Mouse (Mus musculus): ENCODE data around the gene Stox2. TPM values are rescaled to one million over a fixed set of nuclear protein-coding genes. Genes with fewer than 3 reads are reported as not detected.

Gene Stox2
- polyA plus RNA-seq, 1 experiment from 2014 or later: 40.5 TPM

DNA sequence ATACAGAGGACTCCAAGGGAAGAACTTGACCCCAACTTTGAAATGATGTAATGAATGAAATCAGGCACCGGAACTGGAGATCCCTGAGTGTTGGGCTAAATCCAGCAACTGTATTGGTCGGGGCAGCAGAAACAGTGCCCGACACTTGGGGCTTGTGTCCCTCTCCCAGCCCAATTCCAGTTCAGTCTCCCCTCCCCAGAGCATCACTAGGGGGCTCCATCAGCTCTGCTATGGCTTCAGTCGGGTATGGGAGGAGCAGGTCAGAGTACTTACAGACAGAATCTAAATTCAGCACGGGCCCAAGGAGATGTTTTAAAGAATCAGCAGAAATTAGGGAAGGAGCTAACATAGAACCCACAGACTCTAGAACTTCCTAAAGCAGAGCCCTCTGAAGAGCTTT, 240.7 kb downstream of the Stox2 start:
- 89% methylated on average over 5 of the region's 5 CpGs for WGBS
- Histone ChIP-seq H3K36me3 (peaks cover 8% of the 10 kb centered on the region), H3K9me3 (replicated peaks) (no peaks in the 10 kb centered on the region), H3K27ac (replicated peaks) (no peak overlapping the region), H3K27me3 (replicated peaks) (no peaks in the 10 kb centered on the region), H3K4me3 (replicated peaks) (no peak overlapping the region), H3K4me2 (no peak overlapping the region), H3K9ac (replicated peaks) (no peak overlapping the region), H3K4me1 (peaks cover 27% of the 10 kb centered on the region)
- no peak for ATAC-seq (ENCODE audit: low FRiP score)

DNA sequence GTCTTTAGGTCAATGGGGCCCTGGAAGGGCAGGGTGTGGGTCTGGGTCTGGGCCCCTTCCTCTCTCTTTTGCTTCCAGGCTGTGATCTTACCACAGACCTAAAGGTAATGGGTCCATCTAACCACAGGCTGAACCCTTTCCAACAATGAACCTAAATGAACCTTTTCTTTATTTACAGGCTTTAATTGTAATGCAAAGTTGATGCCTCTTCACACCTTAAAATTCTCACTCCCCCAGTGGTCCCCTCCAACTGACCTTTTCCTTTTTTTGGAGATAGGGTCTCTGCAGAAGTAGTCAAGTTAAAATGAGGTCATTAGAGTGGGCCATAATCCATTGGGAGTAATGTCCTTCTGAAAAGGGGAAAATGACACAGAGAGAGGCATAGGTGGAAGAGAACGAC, 249.8 kb downstream of the Stox2 start:
- Histone ChIP-seq H3K4me1 (no peaks in the 10 kb centered on the region), H3K36me3 (peaks cover 54% of the 10 kb centered on the region), H3K9me3 (replicated peaks) (no peaks in the 10 kb centered on the region), H3K4me2 (no peak overlapping the region), H3K27ac (replicated peaks) (no peak overlapping the region), H3K4me3 (replicated peaks) (no peak overlapping the region), H3K9ac (replicated peaks) (no peak overlapping the region), H3K27me3 (replicated peaks) (no peaks in the 10 kb centered on the region)
- ATAC-seq (ENCODE audit: low FRiP score): no peak
- WGBS: 53% methylated on average over 1 of the region's 1 CpGs

DNA sequence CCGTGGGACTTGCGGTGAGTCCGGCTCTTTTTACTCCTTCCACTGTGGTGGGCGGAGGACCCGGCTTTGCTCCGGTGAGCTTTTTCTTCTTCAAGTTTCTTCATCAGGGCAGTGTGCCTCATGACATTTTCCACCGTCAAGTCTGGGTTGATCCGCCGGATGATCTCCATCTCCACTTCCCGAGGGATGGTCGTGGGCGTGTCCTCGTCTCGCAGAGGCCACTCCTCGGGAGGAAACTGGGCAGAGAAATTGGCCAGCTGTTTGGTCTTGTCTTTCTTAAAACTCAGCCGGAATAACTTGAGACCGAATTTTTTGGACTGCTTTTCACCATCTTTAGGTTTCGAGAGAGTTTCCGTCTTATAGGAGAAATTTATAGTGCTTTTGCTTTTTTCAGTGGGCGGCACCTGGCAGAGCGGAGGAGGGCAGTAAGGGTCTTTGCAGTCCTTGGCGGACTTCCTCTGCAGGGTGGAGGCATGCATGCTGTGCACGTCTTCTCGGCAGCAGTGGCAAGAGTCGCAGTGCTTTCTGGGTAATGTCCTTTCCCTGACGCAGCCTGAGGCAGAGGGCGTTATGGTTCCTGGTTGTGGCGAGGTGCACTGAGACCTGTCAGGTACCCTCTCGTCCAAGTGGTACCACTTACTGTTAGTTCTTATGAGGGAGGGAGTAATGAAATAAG, 252.7 kb downstream of the Stox2 start:
- ATAC-seq (ENCODE audit: low FRiP score): no peak
- Histone ChIP-seq H3K9ac (replicated peaks) (no peak overlapping the region), H3K4me3 (replicated peaks) (no peak overlapping the region), H3K36me3 (peaks cover 51% of the 10 kb centered on the region), H3K27ac (replicated peaks) (no peak overlapping the region), H3K4me1 (no peaks in the 10 kb centered on the region), H3K4me2 (no peak overlapping the region), H3K9me3 (replicated peaks) (no peaks in the 10 kb centered on the region), H3K27me3 (replicated peaks) (no peaks in the 10 kb centered on the region)
- WGBS: 94% methylated on average over 29 of the region's 29 CpGs

GRCm38 (mm10) chr8:47191444-47192365, 254.5 kb downstream of the Stox2 start:
- H3K27me3 ChIP-seq (replicated peaks): no peaks in the 10 kb centered on the region
- H3K4me3 ChIP-seq (replicated peaks): no peak overlapping the region
- 95% methylated on average over 18 of the region's 18 CpGs for WGBS
- ATAC-seq (ENCODE audit: low FRiP score): no peak; the same call in 1 of the 2 replicates
- peaks cover 53% of the 10 kb centered on the region for H3K36me3 ChIP-seq
- H3K9ac ChIP-seq (replicated peaks): no peak overlapping the region
- H3K9me3 ChIP-seq (replicated peaks): no peaks in the 10 kb centered on the region
- H3K27ac ChIP-seq (replicated peaks): no peak overlapping the region
- H3K4me1 ChIP-seq: no peaks in the 10 kb centered on the region
- no peak overlapping the region for H3K4me2 ChIP-seq

GRCm38 (mm10) chr8:47185396-47185795, 260.8 kb downstream of the Stox2 start:
- H3K36me3 ChIP-seq: peaks cover 17% of the 10 kb centered on the region
- H3K4me3 ChIP-seq (replicated peaks): no peak overlapping the region
- ATAC-seq (ENCODE audit: low FRiP score): no peak
- H3K4me1 ChIP-seq: peaks cover 18% of the 10 kb centered on the region
- WGBS: 27% methylated on average over 6 of the region's 6 CpGs
- H3K9me3 ChIP-seq (replicated peaks): no peaks in the 10 kb centered on the region
- H3K4me2 ChIP-seq: no peak overlapping the region
- H3K9ac ChIP-seq (replicated peaks): no peak overlapping the region
- no peak overlapping the region for H3K27ac ChIP-seq (replicated peaks)
- no peaks in the 10 kb centered on the region for H3K27me3 ChIP-seq (replicated peaks)

DNA sequence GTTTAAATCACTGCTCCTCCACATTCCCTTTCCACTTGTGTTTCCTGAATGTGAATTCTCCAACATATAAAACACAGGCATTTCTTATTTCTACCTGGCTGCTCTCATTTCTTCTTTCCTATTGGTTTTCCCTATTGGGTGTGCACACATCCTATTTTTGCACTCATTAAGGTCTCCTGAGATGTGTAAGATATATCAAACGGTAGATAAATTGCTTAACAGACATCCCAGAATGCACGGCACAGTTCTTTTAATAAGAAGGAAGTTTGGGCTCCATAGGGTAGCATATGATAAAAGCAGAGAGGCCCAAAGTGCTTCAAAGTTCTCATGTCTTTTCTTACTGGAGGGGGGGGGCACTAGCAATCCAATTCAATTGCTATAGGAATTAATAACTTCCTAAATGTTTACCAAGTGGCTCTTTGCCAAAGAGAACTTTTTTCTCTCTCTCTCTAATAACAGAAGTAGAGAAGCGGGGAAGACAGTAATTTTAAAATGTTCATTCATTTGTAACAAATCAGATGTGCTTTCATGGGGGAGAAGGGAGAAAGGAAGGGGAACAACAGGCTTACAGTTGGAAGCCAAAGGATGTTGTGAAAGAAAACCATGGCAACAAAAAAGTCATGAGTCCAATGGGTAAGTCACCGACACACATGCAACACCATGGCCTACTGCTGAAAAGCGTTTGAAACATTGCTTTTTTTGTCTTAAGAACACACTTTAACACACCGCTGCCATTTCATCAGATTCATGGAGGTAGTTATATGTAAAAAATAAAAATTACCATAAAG, 263.2 kb downstream of the Stox2 start:
- no peaks in the 10 kb centered on the region for H3K9me3 ChIP-seq (replicated peaks)
- no peak for ATAC-seq (ENCODE audit: low FRiP score)
- no peak overlapping the region for H3K9ac ChIP-seq (replicated peaks)
- H3K4me3 ChIP-seq (replicated peaks): no peak overlapping the region
- H3K4me1 ChIP-seq: peaks cover 27% of the 10 kb centered on the region
- H3K27ac ChIP-seq (replicated peaks): no peak overlapping the region
- no peak overlapping the region for H3K4me2 ChIP-seq
- WGBS: 69% methylated on average over 6 of the region's 6 CpGs
- peaks cover 15% of the 10 kb centered on the region for H3K36me3 ChIP-seq
- H3K27me3 ChIP-seq (replicated peaks): no peaks in the 10 kb centered on the region

DNA sequence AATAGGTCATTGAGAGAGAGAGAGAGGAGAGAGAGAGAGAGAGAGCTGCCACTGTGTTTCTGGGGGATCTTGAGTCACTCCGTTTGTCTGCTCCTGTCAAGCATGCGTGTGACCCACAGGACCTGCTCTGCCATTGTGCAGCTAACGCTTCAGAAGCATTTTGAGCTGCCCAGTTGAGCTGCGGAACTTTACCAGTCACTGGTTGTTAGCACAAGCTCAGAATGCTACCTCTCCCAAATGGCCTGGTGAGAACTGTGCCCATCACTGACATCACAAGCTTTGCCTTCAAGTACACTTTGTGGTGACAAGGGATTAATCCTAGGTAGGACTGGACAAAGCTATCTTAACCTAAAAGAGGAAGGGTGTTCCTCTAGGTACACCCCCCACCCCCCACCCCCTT, 263.9 kb downstream of the Stox2 start:
- H3K9ac ChIP-seq (replicated peaks): no peak overlapping the region
- no peak overlapping the region for H3K4me3 ChIP-seq (replicated peaks)
- H3K27me3 ChIP-seq (replicated peaks): no peaks in the 10 kb centered on the region
- H3K36me3 ChIP-seq: peaks cover 15% of the 10 kb centered on the region
- 87% methylated on average over 4 of the region's 4 CpGs for WGBS
- H3K27ac ChIP-seq (replicated peaks): no peak overlapping the region
- no peak overlapping the region for H3K4me2 ChIP-seq
- H3K4me1 ChIP-seq: peaks cover 30% of the 10 kb centered on the region
- no peaks in the 10 kb centered on the region for H3K9me3 ChIP-seq (replicated peaks)
- ATAC-seq (ENCODE audit: low FRiP score): no peak

DNA sequence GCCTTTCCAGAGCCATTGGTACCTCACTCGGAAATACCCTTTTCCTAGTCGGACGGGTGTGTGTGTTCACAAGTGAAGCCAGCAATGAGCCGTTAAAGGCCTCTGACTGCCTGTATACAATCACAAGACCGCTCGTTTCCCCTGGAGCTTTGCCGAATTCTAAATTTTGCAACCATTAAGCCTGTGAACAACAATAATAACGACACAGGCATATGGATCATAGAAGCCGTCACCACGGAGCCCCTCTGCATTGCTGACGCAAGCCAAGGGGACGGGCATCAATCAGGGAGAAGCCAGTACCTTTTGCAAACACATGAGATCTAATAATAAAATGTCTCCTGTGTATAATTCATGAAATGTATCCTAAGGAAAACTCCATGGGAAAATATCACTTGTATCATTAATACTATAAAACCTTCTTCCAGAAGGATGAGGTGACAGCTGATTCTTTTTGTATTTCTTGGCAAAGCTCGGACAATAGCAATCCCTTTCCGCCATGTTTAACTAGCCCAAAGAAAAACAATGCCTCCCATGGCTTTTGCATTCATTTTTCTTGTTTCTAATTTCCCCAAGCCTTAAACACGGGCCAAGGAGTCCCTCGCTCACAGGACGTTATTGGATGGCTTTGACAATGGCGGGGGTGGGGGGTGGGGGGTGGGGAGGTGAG, 265.0 kb downstream of the Stox2 start:
- H3K9ac ChIP-seq (replicated peaks): no peak overlapping the region
- H3K27ac ChIP-seq (replicated peaks): no peak overlapping the region
- ATAC-seq (ENCODE audit: low FRiP score): no peak
- H3K27me3 ChIP-seq (replicated peaks): no peaks in the 10 kb centered on the region
- peaks cover 30% of the 10 kb centered on the region for H3K4me1 ChIP-seq
- no peak overlapping the region for H3K4me3 ChIP-seq (replicated peaks)
- WGBS: 55% methylated on average over 18 of the region's 18 CpGs
- peaks cover 8% of the 10 kb centered on the region for H3K36me3 ChIP-seq
- H3K4me2 ChIP-seq: no peak overlapping the region
- H3K9me3 ChIP-seq (replicated peaks): no peaks in the 10 kb centered on the region

- Histone ChIP-seq H3K27ac (replicated peaks) (no peak overlapping the region), H3K9ac (replicated peaks) (no peak overlapping the region), H3K4me3 (replicated peaks) (no peak overlapping the region), H3K9me3 (replicated peaks) (no peaks in the 10 kb centered on the region), H3K4me2 (no peak overlapping the region), H3K36me3 (no peaks in the 10 kb centered on the region), H3K27me3 (replicated peaks) (no peaks in the 10 kb centered on the region), H3K4me1 (peaks cover 30% of the 10 kb centered on the region)
- no peak for ATAC-seq (ENCODE audit: low FRiP score)
- WGBS: 77% methylated on average over 5 of the region's 5 CpGs
Observed at GRCm38 (mm10) chr8:47180181-47180580, 266.0 kb downstream of the Stox2 start.

GRCm38 (mm10) chr8:47178785-47179184, 267.4 kb downstream of the Stox2 start:
- Histone ChIP-seq H3K27me3 (replicated peaks) (no peaks in the 10 kb centered on the region), H3K36me3 (no peaks in the 10 kb centered on the region), H3K4me3 (replicated peaks) (no peak overlapping the region), H3K9me3 (replicated peaks) (no peaks in the 10 kb centered on the region), H3K9ac (replicated peaks) (no peak overlapping the region), H3K4me2 (no peak overlapping the region), H3K27ac (replicated peaks) (peak overlapping the region; percentile 19; the same call in 1 of the 2 replicates), H3K4me1 (peaks cover 28% of the 10 kb centered on the region)
- ATAC-seq (ENCODE audit: low FRiP score): no peak
- WGBS: 40% methylated on average over 2 of the region's 2 CpGs

DNA sequence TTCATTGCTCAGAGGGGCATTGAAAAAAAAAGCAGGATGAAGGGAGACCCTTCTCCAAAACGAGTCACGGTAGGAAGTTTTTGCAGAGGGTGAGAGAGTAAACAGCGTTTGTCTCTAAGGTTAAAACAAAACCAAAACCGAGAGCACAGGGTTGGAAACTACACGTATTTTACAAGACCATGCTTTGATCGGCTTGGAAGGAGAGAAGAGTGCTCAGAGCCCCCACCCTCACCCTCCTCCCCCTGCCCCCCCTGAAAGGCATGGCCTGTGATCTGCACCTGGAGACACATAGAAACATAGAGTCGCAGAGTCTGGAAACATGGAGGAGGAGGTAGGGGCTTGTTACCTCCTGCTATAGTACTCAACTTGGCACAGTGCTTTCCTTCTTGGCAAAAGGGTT, 272.3 kb downstream of the Stox2 start:
- Histone ChIP-seq H3K27me3 (replicated peaks) (no peaks in the 10 kb centered on the region), H3K9ac (replicated peaks) (no peak overlapping the region), H3K27ac (replicated peaks) (no peak overlapping the region), H3K4me1 (peaks cover 9% of the 10 kb centered on the region; the same call in 1 of the 2 replicates), H3K36me3 (no peaks in the 10 kb centered on the region; the same call in 1 of the 2 replicates), H3K4me3 (replicated peaks) (no peak overlapping the region), H3K9me3 (replicated peaks) (no peaks in the 10 kb centered on the region), H3K4me2 (no peak overlapping the region)
- 79% methylated on average over 7 of the region's 7 CpGs for WGBS
- ATAC-seq (ENCODE audit: low FRiP score): no peak

Measured in neural tube, embryonic 15.5 days (tissue).